24 mouse cellular contexts compared by ENCODE assay signal in the genomic region with DNA sequence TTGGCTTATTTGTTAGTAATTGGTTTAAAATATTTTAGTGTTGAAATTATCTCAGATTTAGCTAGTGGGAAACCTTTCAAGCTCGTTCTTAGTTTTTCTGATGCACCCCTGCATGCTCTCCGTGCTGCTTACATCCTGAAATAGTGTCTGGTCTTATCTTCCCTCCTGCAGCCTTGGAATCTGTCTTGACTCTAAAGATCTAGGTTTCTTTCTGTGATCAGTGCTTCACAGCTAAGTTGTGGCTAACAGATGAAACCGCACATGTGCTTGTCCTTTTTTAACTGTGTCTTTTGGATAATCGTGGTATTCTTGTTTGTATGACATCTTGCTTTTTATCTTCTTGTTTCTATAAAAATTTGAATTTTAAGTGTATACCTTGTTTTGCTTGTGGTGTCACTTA. TPM values are rescaled to one million over a fixed set of nuclear protein-coding genes. Genes with fewer than 3 reads are reported as not detected.
"Had no signal": no experiment of that assay in that cellular context is flagged by ENCODE, and none has a peak within 500 bp of the region (broad histone marks: within the 10 kb centered on the region; RNA-seq: fewer than 3 reads in every experiment).

No protein-coding gene starts in this region.

- H3K4me3 ChIP-seq: limb, embryonic 12.5 days; limb, embryonic 15.5 days; lung, embryonic 15.5 days; midbrain, embryonic 12.5 days; myocyte had no signal

- H3K36me3 ChIP-seq: limb, embryonic 12.5 days; limb, embryonic 15.5 days; lung, embryonic 15.5 days; midbrain, embryonic 12.5 days had no signal

- H3K4me1 ChIP-seq: limb, embryonic 12.5 days; limb, embryonic 15.5 days; lung, embryonic 15.5 days; midbrain, embryonic 12.5 days had no signal

- H3K4me2 ChIP-seq: limb, embryonic 12.5 days; limb, embryonic 15.5 days; lung, embryonic 15.5 days; midbrain, embryonic 12.5 days had no signal

- DNase-seq: kidney, adult 18-20 months; kidney, adult 9 months; kidney, postnatal 14 days; kidney, postnatal 4 days; layer of hippocampus, postnatal 36 days; left cerebral cortex, postnatal 4 days; lung, adult 18-20 months; lung, postnatal 10 days; lung, postnatal 36 days; right cerebral cortex, postnatal 25 days; spleen, adult 18-20 months; thymus, adult 18-20 months; thymus, postnatal 36 days had no signal

- H3K9me3 ChIP-seq: limb, embryonic 12.5 days; limb, embryonic 15.5 days; lung, embryonic 15.5 days; midbrain, embryonic 12.5 days had no signal

- H3K27ac ChIP-seq: hindbrain, postnatal 0 days; limb, embryonic 12.5 days; limb, embryonic 15.5 days; lung, embryonic 15.5 days; midbrain, embryonic 12.5 days had no signal

- H3K27me3 ChIP-seq: limb, embryonic 12.5 days; limb, embryonic 15.5 days; lung, embryonic 15.5 days had no signal

- H3K9ac ChIP-seq: limb, embryonic 12.5 days; limb, embryonic 15.5 days; lung, embryonic 15.5 days; midbrain, embryonic 12.5 days had no signal

- ATAC-seq: hindbrain, postnatal 0 days; inflammation-experienced regulatory T-cells, adult 6 months; intestine, embryonic 16.5 days; midbrain, embryonic 16.5 days had no signal

RNA-seq across cellular contexts. Expression of gene Mab21l2, which starts 18.9 kb away (rescaled TPM):
- total RNA-seq: layer of hippocampus, postnatal 10 days; layer of hippocampus, postnatal 36 days; monocyte, adult 5-6 weeks had no signal
- polyA plus RNA-seq: myocyte had no signal
